Mouse (Mus musculus) cerebellum, postnatal 14 days (tissue): ENCODE data around the gene Gabrb2.

Experiments used
- DNase-seq, 2 experiments: peaks; one replicate each; pipeline ENCODE4 v3.0.0; 2021; ENCODE audit warnings: mixed read lengths in 2 of 2

The Gabrb2 gene

GRCm38 (mm10) chr11:42418996-42419782, at the start of gene Gabrb2:
Gene Gabrb2, plus strand, starts transcription at chr11:42419757.
- peak; percentile 36 to 54 for DNase-seq

GRCm38 (mm10) chr11:42378983-42379382, 40.6 kb upstream of the Gabrb2 start:
- no peak for DNase-seq

- no peak for DNase-seq
Measured at GRCm38 (mm10) chr11:42386486-42386885, 33.1 kb upstream of the Gabrb2 start.

- DNase-seq = no peak
Measured at GRCm38 (mm10) chr11:42390682-42391290, 28.8 kb upstream of the Gabrb2 start.

GRCm38 (mm10) chr11:42393451-42393850, 26.1 kb upstream of the Gabrb2 start:
- no peak for DNase-seq

GRCm38 (mm10) chr11:42419791-42420633, 455 bp downstream of the Gabrb2 start:
- peak; percentile 88 for DNase-seq

GRCm38 (mm10) chr11:42420634-42421470, 1.3 kb downstream of the Gabrb2 start:
- DNase-seq = peak; percentile 85

- DNase-seq = peak; percentile 85 to 86
Measured at GRCm38 (mm10) chr11:42423231-42423630, 3.7 kb downstream of the Gabrb2 start.

- peak; percentile 71 to 72 for DNase-seq
Measured at GRCm38 (mm10) chr11:42431495-42431894, 11.9 kb downstream of the Gabrb2 start.

GRCm38 (mm10) chr11:42438978-42439377, 19.4 kb downstream of the Gabrb2 start:
- no peak for DNase-seq

- no peak for DNase-seq
Measured at GRCm38 (mm10) chr11:42443641-42444040, 24.1 kb downstream of the Gabrb2 start.

GRCm38 (mm10) chr11:42448929-42449328, 29.4 kb downstream of the Gabrb2 start:
- no peak for DNase-seq

- DNase-seq = no peak
Measured at GRCm38 (mm10) chr11:42464136-42464535, 44.6 kb downstream of the Gabrb2 start.

- peak; percentile 70 to 82 for DNase-seq
Measured at GRCm38 (mm10) chr11:42468381-42468780, 48.8 kb downstream of the Gabrb2 start.

GRCm38 (mm10) chr11:42474523-42474922, 55.0 kb downstream of the Gabrb2 start:
- DNase-seq = no peak

GRCm38 (mm10) chr11:42487625-42488024, 68.1 kb downstream of the Gabrb2 start:
- peak in 1 of 2 experiments; percentile 49 for DNase-seq

GRCm38 (mm10) chr11:42501166-42501565, 81.6 kb downstream of the Gabrb2 start:
- no peak for DNase-seq

- DNase-seq = peak; percentile 16 to 52
Measured at GRCm38 (mm10) chr11:42505436-42505835, 85.9 kb downstream of the Gabrb2 start.

- DNase-seq = peak; percentile 60 to 68
Measured at GRCm38 (mm10) chr11:42505911-42506310, 86.4 kb downstream of the Gabrb2 start.

GRCm38 (mm10) chr11:42521960-42522359, 102.4 kb downstream of the Gabrb2 start:
- no peak for DNase-seq

GRCm38 (mm10) chr11:42528226-42528881, 108.8 kb downstream of the Gabrb2 start:
- no peak for DNase-seq

- no peak for DNase-seq
Measured at GRCm38 (mm10) chr11:42532577-42532976, 113.0 kb downstream of the Gabrb2 start.
